Mouse (Mus musculus) heart, adult 2 months (tissue): Measurements from ENCODE around the gene Vstm4. TPM values are rescaled to one million over a fixed set of nuclear protein-coding genes. Genes with fewer than 3 reads are reported as not detected.

Experiments used
- DNase-seq, 2 experiments: peaks; one replicate each; pipeline ENCODE4 v3.0.0; 2021
- H3K27ac ChIP-seq: fragments of 200-600 bp; 2 replicates; pipeline ENCODE4 v1.8.1; 2022
- H3K27me3 ChIP-seq: fragments of 200-500 bp; 2 replicates; pipeline ENCODE4 v1.6.1; 2012; ENCODE audit warnings: mild to moderate bottlenecking, low read length, inconsistent platforms, mixed read lengths; ENCODE audit not compliant: control insufficient read depth, insufficient read depth
- H3K36me3 ChIP-seq: fragments of 200-500 bp; 2 replicates; pipeline ENCODE4 v1.6.1; 2012; ENCODE audit warnings: low read length, inconsistent platforms; ENCODE audit not compliant: control insufficient read depth, insufficient read depth
- H3K4me1 ChIP-seq: fragments of 200-500 bp; 2 replicates; pipeline ENCODE4 v1.6.1; 2011; ENCODE audit warnings: low read length; ENCODE audit not compliant: control insufficient read depth, insufficient read depth
- H3K4me3 ChIP-seq: fragments of 200-600 bp; 2 replicates; pipeline ENCODE4 v1.8.1; 2022
- H3K79me2 ChIP-seq: fragments of 200-500 bp; replicated peaks from 2 replicates; pipeline ENCODE4 v1.6.1; 2012; ENCODE audit warnings: mild to moderate bottlenecking, inconsistent platforms, low read length, moderate library complexity, mixed read lengths; ENCODE audit not compliant: control insufficient read depth, insufficient read depth
- H3K9ac ChIP-seq: fragments of 200-500 bp; 2 replicates; pipeline ENCODE4 v1.6.1; 2012; ENCODE audit warnings: low read depth, mild to moderate bottlenecking, control low read depth, inconsistent platforms, low read length, mixed read lengths
- CTCF ChIP-seq: fragments of 200-600 bp; IDR thresholded peaks from 2 replicates; pipeline ENCODE4 v1.8.1; 2022; ENCODE audit warnings: antibody characterized with exemption, mild to moderate bottlenecking, moderate library complexity
- EP300 ChIP-seq: fragments of 200-500 bp; IDR thresholded peaks from 2 replicates; pipeline ENCODE4 v1.6.1; 2011; ENCODE audit warnings: low read depth, low read length, control low read depth; ENCODE audit not compliant: insufficient read depth
- POLR2A ChIP-seq: fragments of 200-500 bp; IDR thresholded peaks from 2 replicates; pipeline ENCODE4 v1.6.1; 2011; ENCODE audit warnings: mild to moderate bottlenecking, low read depth, low read length, control low read depth; ENCODE audit not compliant: insufficient read depth
- WGBS: fragments of 180-500 bp; shearing (Covaris S2); methylation state at CpG from one replicate; pipeline ENCODE4 v1.1.7; 2018; 5-methylcytosine and 5-hydroxymethylcytosine counted together
- intact Hi-C: fragments of 180-260 bp; cut with DNase I; formaldehyde crosslinking; loops from one replicate; pipeline ENCODE4 v1.15.1; 2025
- polyA plus RNA-seq: library from polyadenylated mRNA; depleted of rRNA; stranded (reverse); fragments of >200 nt; gene quantifications from 2 replicates; pipeline ENCODE4 v1.2.3, GENCODE M21; 2012
- total RNA-seq, 2 experiments: library from RNA; stranded (reverse); gene quantifications; 2 replicates each; pipeline ENCODE4 v1.2.3; 2021

The Vstm4 gene
- total and polyA plus RNA-seq, 3 experiments: 6.6 to 11.7 (median 9.2) TPM

DNA sequence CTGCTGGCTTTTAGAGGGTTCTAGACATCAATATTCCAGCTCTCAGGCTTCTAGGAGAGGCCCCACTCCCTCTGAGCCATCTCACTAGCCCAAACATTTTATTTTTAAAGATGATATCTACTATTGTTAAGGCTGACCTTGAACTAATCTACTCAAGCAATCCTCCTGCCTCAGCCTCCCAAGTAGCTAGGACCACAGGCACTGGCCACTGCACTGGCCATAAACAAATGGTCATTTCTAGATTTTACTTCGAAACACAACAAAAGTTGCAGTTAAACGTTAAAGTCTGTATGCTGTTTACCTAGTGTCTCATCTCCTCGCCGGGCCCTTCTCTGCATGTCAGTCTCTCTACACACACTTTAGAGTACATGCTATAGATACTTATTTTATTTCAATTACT, 2.5 kb upstream of the Vstm4 start:
- no peaks in the 10 kb centered on the region for H3K36me3 ChIP-seq
- H3K27me3 ChIP-seq: no peaks in the 10 kb centered on the region
- H3K9ac ChIP-seq: no peak overlapping the region
- no peaks in the 10 kb centered on the region for H3K4me1 ChIP-seq
- no peaks in the 10 kb centered on the region for H3K79me2 ChIP-seq
- no peak for DNase-seq
- WGBS: 89% methylated on average over 4 of the region's 4 CpGs
- TF ChIP-seq POLR2A (no peak), CTCF (no peak)
- intact Hi-C loops: no loop called here
- H3K4me3 ChIP-seq: no peak overlapping the region
- H3K27ac ChIP-seq: no peak overlapping the region

DNA sequence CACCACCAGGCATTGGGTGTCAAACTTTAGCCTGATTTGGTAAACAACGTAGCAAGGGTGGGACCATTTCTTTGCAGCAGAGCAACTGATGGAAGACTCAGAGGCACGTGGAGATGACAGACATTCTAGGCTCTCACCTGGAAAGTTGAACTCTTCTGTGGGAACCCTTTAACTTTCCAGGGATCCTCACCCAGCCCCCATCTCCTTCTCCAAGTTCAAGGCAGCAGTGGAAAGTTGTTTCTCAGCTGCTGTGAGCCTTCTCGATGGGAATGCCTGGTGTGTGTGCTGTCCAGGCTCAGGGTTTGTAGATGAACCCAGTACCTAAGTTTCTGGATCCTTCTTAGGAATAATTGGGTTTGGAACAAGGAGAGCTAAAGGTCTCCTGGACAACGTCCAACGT, 310 bp upstream of the Vstm4 start:
- Histone ChIP-seq H3K27ac (peak overlapping the region; percentile 80; the same call in 1 of the 2 replicates), H3K4me3 (peak overlapping the region; percentile 58; the same call in 1 of the 2 replicates), H3K4me1 (peaks cover 10% of the 10 kb centered on the region), H3K36me3 (no peaks in the 10 kb centered on the region), H3K9ac (no peak overlapping the region), H3K27me3 (no peaks in the 10 kb centered on the region), H3K79me2 (no peaks in the 10 kb centered on the region)
- TF ChIP-seq EP300 (no peak), POLR2A (no peak), CTCF (no peak)
- 36% methylated on average over 5 of the region's 5 CpGs for WGBS
- no peak for DNase-seq
- intact Hi-C loops: loop anchor here (5.0 kb wide), 1 partner anchor 36 kb away; no protein-coding TSS in a partner anchor

DNA sequence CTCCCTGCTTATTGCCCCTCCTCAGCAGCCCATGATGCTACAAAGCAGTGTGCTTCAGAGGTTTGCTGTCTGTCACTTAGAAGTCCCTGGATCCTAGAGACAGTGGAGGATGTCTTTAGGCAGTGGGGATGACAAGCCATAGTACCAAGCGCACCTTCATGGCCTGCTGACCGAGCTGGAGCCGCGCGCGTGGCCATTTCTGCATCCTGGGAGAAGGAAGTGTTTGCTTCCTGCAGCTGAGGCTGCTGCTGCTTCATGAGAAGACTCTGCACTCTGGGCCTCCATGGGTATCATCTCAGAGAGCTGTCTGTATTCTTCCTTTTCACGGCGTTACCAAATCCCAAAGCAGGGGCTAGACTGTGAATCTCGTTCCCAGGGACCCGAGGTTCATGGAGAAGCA, 1.8 kb downstream of the Vstm4 start:
- DNase-seq: no peak
- H3K9ac ChIP-seq: no peak overlapping the region
- intact Hi-C loops: loop anchor here (2.0 to 5.0 kb wide), 2 partner anchors 14 to 34 kb away; no protein-coding TSS in a partner anchor
- H3K79me2 ChIP-seq: no peaks in the 10 kb centered on the region
- H3K4me1 ChIP-seq: peaks cover 13% of the 10 kb centered on the region
- no peak overlapping the region for H3K4me3 ChIP-seq
- peak overlapping the region; percentile 51 for H3K27ac ChIP-seq
- WGBS: 81% methylated on average over 10 of the region's 10 CpGs
- no peaks in the 10 kb centered on the region for H3K27me3 ChIP-seq
- TF ChIP-seq CTCF (no peak), POLR2A (no peak), EP300 (no peak)
- no peaks in the 10 kb centered on the region for H3K36me3 ChIP-seq

DNA sequence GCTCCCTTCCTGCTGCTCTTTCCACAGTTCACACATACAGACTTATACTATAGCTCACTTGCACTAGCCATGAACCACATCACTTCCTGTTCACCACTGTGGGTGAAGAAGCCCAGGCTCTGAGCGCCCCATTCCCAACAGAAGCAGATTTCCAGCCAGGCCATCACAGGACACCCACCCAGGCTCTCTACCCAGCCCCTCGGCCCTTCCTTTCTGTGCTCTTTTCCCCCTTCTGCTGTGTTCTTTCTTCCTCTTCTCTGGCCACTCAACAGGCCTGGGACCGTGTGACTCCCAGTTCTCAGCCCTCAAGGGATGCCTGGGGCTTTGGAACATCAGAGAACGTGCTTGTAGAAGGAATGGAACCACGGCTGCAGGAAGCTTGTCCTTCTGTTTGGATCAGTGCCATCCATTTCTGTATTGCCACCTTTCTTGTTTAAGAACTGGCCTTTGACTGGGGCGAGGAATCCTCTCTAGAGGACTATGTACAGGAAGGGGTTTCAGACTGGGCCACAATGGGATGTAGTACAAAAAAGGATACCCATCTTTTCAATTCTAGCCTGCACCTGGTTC, 2.5 kb downstream of the Vstm4 start:
- Histone ChIP-seq H3K27ac (peak overlapping the region; percentile 51; the same call in 1 of the 2 replicates), H3K4me3 (no peak overlapping the region), H3K79me2 (no peaks in the 10 kb centered on the region), H3K4me1 (peaks cover 13% of the 10 kb centered on the region), H3K27me3 (no peaks in the 10 kb centered on the region), H3K36me3 (no peaks in the 10 kb centered on the region), H3K9ac (no peak overlapping the region)
- intact Hi-C loops: loop anchor here (2.0 to 5.0 kb wide), 2 partner anchors 14 to 33 kb away; no protein-coding TSS in a partner anchor
- TF ChIP-seq POLR2A: no peak
- no peak for TF ChIP-seq EP300
- TF ChIP-seq CTCF: no peak
- WGBS: 40% methylated on average over 6 of the region's 6 CpGs
- DNase-seq: no peak

DNA sequence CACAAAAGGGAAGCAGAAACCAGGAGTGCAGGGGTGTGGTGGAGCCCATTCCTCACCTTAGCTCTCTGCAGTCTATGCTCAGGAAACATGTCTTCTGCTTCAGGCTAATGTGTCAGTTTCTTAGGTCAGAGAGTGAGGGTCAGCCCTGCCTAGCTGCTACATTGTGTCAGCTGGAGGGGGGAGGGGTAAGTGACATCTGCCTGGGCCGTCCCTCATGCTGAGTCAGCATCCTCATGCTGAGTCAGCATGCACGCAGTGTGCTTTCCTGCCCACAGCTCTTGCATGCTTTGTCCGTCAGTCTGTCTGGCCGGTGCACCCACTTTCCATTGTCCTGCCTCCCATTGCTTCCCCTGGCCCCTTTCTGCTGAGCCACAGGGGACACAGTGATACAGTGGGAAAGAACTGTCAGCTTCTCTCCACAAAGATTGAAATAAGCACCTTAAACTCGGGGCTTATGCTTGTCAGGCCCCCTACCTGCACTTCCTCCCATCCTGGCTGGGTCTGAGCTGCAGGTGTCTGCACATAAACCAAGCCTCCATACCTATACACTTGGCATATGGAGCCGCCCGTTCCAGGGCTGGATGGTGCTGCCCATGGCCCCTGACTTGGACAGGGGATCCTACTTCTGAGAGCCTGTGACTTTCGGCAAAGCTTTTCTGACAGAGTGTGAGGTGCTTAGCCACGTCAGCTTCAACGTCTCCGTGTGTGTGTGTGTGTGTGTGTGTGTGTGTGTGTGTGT, 3.4 kb downstream of the Vstm4 start:
- H3K9ac ChIP-seq: no peak overlapping the region
- no peaks in the 10 kb centered on the region for H3K27me3 ChIP-seq
- 53% methylated on average over 11 of the region's 11 CpGs for WGBS
- no peak overlapping the region for H3K4me3 ChIP-seq
- TF ChIP-seq CTCF: no peak
- TF ChIP-seq POLR2A: no peak
- TF ChIP-seq EP300: no peak
- DNase-seq: no peak
- intact Hi-C loops: loop anchor here (2.0 to 5.0 kb wide), 2 partner anchors 15 to 32 kb away; no protein-coding TSS in a partner anchor
- H3K4me1 ChIP-seq: peaks cover 13% of the 10 kb centered on the region
- H3K36me3 ChIP-seq: no peaks in the 10 kb centered on the region
- no peak overlapping the region for H3K27ac ChIP-seq
- no peaks in the 10 kb centered on the region for H3K79me2 ChIP-seq

DNA sequence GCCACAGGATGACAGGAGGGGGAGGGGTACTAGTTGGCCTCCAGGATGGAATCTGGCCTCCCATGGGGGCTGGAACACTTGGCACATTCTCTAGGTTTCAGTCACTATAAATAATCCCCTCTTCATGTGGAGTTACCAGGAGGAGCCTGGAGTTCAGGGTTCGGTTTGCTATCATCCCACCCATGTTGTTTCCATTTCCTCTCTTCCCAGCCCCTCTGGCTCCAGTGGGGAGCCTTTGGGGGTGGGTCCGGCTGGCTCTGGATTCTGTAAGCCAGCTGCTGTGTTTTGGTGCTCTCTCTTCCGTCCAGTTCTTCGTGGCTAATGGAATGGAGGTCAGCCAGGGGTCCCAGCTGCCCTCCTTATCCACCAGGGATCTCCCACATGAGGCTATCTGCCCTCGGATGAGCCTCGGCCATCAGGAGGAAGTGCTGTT, 4.6 kb downstream of the Vstm4 start:
- Histone ChIP-seq H3K4me1 (peaks cover 13% of the 10 kb centered on the region), H3K79me2 (no peaks in the 10 kb centered on the region), H3K36me3 (no peaks in the 10 kb centered on the region), H3K27me3 (no peaks in the 10 kb centered on the region), H3K9ac (0 out of 2 replicates have a peak overlapping the region, but pooled peaks have one; percentile 8), H3K4me3 (no peak overlapping the region), H3K27ac (peak overlapping the region; percentile 75)
- DNase-seq: peak; percentile 48 to 65
- intact Hi-C loops: no loop called here
- TF ChIP-seq POLR2A (no peak), EP300 (no peak), CTCF (no peak)
- WGBS: 5% methylated on average over 6 of the region's 6 CpGs
